Mouse (Mus musculus) cerebellum, adult (tissue): ENCODE results near the gene Spata13.

Experiments used
- ATAC-seq: cut with Nextera tagmentation; 2 replicates; pipeline ENCODE4 v1.9.2; 2017; ENCODE audit warnings: mild to moderate bottlenecking, moderate library complexity, mixed read lengths; ENCODE audit not compliant: insufficient number of reproducible peaks, low FRiP score, low TSS enrichment

The Spata13 gene

GRCm38 (mm10) chr14:60638159-60638558 is 4.4 kb downstream of the Spata13 start:
- no peak for ATAC-seq

- ATAC-seq, result no peak
Measured at GRCm38 (mm10) chr14:60639195-60639594, 5.4 kb downstream of the Spata13 start.

- no peak for ATAC-seq
Measured at GRCm38 (mm10) chr14:60641120-60641519, 7.3 kb downstream of the Spata13 start.

GRCm38 (mm10) chr14:60642131-60642530 is 8.3 kb downstream of the Spata13 start:
- no peak for ATAC-seq

GRCm38 (mm10) chr14:60643098-60643870 is 9.5 kb downstream of the Spata13 start:
- no peak for ATAC-seq

- no peak for ATAC-seq
Measured at GRCm38 (mm10) chr14:60646373-60646772, 12.6 kb downstream of the Spata13 start.

GRCm38 (mm10) chr14:60647885-60648284 is 14.1 kb downstream of the Spata13 start:
- ATAC-seq, result no peak

GRCm38 (mm10) chr14:60648956-60649355 is 15.2 kb downstream of the Spata13 start:
- ATAC-seq, result no peak

GRCm38 (mm10) chr14:60653184-60653583 is 19.4 kb downstream of the Spata13 start:
- no peak for ATAC-seq

GRCm38 (mm10) chr14:60653977-60654376 is 20.2 kb downstream of the Spata13 start:
- ATAC-seq, result no peak

- no peak for ATAC-seq
Measured at GRCm38 (mm10) chr14:60654708-60655107, 20.9 kb downstream of the Spata13 start.

- no peak for ATAC-seq
Measured at GRCm38 (mm10) chr14:60655941-60656700, 22.3 kb downstream of the Spata13 start.

GRCm38 (mm10) chr14:60656701-60657085 is 22.9 kb downstream of the Spata13 start:
- ATAC-seq, result no peak

GRCm38 (mm10) chr14:60657891-60658290 is 24.1 kb downstream of the Spata13 start:
- no peak for ATAC-seq

GRCm38 (mm10) chr14:60659498-60659897 is 25.7 kb downstream of the Spata13 start:
- no peak for ATAC-seq

- ATAC-seq, result no peak
Measured at GRCm38 (mm10) chr14:60660591-60660990, 26.8 kb downstream of the Spata13 start.

GRCm38 (mm10) chr14:60661281-60661680 is 27.5 kb downstream of the Spata13 start:
- no peak for ATAC-seq

GRCm38 (mm10) chr14:60663309-60663940 is 29.6 kb downstream of the Spata13 start:
- ATAC-seq, result no peak

GRCm38 (mm10) chr14:60664641-60665040 is 30.8 kb downstream of the Spata13 start:
- ATAC-seq, result no peak

- no peak for ATAC-seq
Measured at GRCm38 (mm10) chr14:60665263-60665662, 31.5 kb downstream of the Spata13 start.

- no peak for ATAC-seq
Measured at GRCm38 (mm10) chr14:60666252-60666651, 32.5 kb downstream of the Spata13 start.
